Mouse (Mus musculus): Measurements from ENCODE around the gene Commd1. TPM values are rescaled to one million over a fixed set of nuclear protein-coding genes. Genes with fewer than 3 reads are reported as not detected.

The Commd1 gene
- polyA plus RNA-seq, 2 experiments, result 89.7 to 372 TPM

GRCm38 (mm10) chr11:22906453-22906865 lies 75.7 kb downstream of the Commd1 start:
- ATAC-seq (ENCODE audit: low FRiP score, low read depth) (no peak), DNase-seq (ENCODE audit: low spot score) (no peak)
- no peaks in the 10 kb centered on the region for H3K36me3 ChIP-seq (ENCODE audit: control insufficient read depth, insufficient read depth, low read length)
- no peak overlapping the region for H3K4me2 ChIP-seq (replicated peaks; ENCODE audit: low read depth, low read length, severe bottlenecking)
- H3K27ac ChIP-seq (replicated peaks; ENCODE audit: low read depth, low read length), result no peak overlapping the region
- H3K9ac ChIP-seq (ENCODE audit: low read depth, low read length, severe bottlenecking), result no peak overlapping the region
- H3K9me3 ChIP-seq (ENCODE audit: control insufficient read depth, low read length), result no peaks in the 10 kb centered on the region
- no peaks in the 10 kb centered on the region for H3K4me1 ChIP-seq (ENCODE audit: control insufficient read depth, insufficient read depth, low read length)
- H3K27me3 ChIP-seq (ENCODE audit: control insufficient read depth, insufficient read depth, low read length), result no peaks in the 10 kb centered on the region
- no peak for TF ChIP-seq POLR2A (IDR thresholded peaks at IDR 0.05; ENCODE audit: borderline replicate concordance, extremely low read depth, insufficient read depth, insufficient read length)
- H3K4me3 ChIP-seq (replicated peaks; ENCODE audit: low read length), result no peak overlapping the region

GRCm38 (mm10) chr11:22902923-22903322 lies 79.3 kb downstream of the Commd1 start:
- Histone ChIP-seq H3K4me2 (replicated peaks; ENCODE audit: low read depth, low read length, severe bottlenecking) (no peak overlapping the region), H3K4me3 (replicated peaks; ENCODE audit: low read length) (no peak overlapping the region), H3K27ac (replicated peaks; ENCODE audit: low read depth, low read length) (no peak overlapping the region), H3K27me3 (ENCODE audit: control insufficient read depth, insufficient read depth, low read length) (no peaks in the 10 kb centered on the region), H3K9ac (ENCODE audit: low read depth, low read length, severe bottlenecking) (no peak overlapping the region), H3K36me3 (ENCODE audit: control insufficient read depth, insufficient read depth, low read length) (0 out of 2 replicates have a peak, but pooled peaks cover 9% of the 10 kb centered on the region), H3K9me3 (ENCODE audit: control insufficient read depth, low read length) (no peaks in the 10 kb centered on the region), H3K4me1 (ENCODE audit: control insufficient read depth, insufficient read depth, low read length) (no peaks in the 10 kb centered on the region)
- no peak for DNase-seq (ENCODE audit: low spot score)
- ATAC-seq (ENCODE audit: low FRiP score, low read depth), result no peak
- TF ChIP-seq POLR2A (IDR thresholded peaks at IDR 0.05; ENCODE audit: borderline replicate concordance, extremely low read depth, insufficient read depth, insufficient read length), result no peak
- WGBS, result 81% methylated on average over 2 of the region's 2 CpGs

GRCm38 (mm10) chr11:22900041-22900440 lies 82.1 kb downstream of the Commd1 start:
- no peak for DNase-seq (ENCODE audit: low spot score)
- Histone ChIP-seq H3K36me3 (ENCODE audit: control insufficient read depth, insufficient read depth, low read length) (0 out of 2 replicates have a peak, but pooled peaks cover 9% of the 10 kb centered on the region), H3K27me3 (ENCODE audit: control insufficient read depth, insufficient read depth, low read length) (no peaks in the 10 kb centered on the region), H3K9me3 (ENCODE audit: control insufficient read depth, low read length) (no peaks in the 10 kb centered on the region), H3K4me2 (replicated peaks; ENCODE audit: low read depth, low read length, severe bottlenecking) (no peak overlapping the region), H3K27ac (replicated peaks; ENCODE audit: low read depth, low read length) (no peak overlapping the region), H3K9ac (ENCODE audit: low read depth, low read length, severe bottlenecking) (no peak overlapping the region), H3K4me1 (ENCODE audit: control insufficient read depth, insufficient read depth, low read length) (no peaks in the 10 kb centered on the region), H3K4me3 (replicated peaks; ENCODE audit: low read length) (no peak overlapping the region)
- WGBS, result 71% methylated on average over 3 of the region's 3 CpGs
- no peak for ATAC-seq (ENCODE audit: low FRiP score, low read depth)
- TF ChIP-seq POLR2A (IDR thresholded peaks at IDR 0.05; ENCODE audit: borderline replicate concordance, extremely low read depth, insufficient read depth, insufficient read length), result no peak

- no peak overlapping the region for H3K27ac ChIP-seq (replicated peaks; ENCODE audit: low read depth, low read length)
- ATAC-seq (ENCODE audit: low FRiP score, low read depth) (no peak), DNase-seq (ENCODE audit: low spot score) (no peak)
- TF ChIP-seq POLR2A (IDR thresholded peaks at IDR 0.05; ENCODE audit: borderline replicate concordance, extremely low read depth, insufficient read depth, insufficient read length), result no peak
- H3K36me3 ChIP-seq (ENCODE audit: control insufficient read depth, insufficient read depth, low read length), result 0 out of 2 replicates have a peak, but pooled peaks cover 9% of the 10 kb centered on the region
- H3K4me1 ChIP-seq (ENCODE audit: control insufficient read depth, insufficient read depth, low read length), result no peaks in the 10 kb centered on the region
- no peaks in the 10 kb centered on the region for H3K27me3 ChIP-seq (ENCODE audit: control insufficient read depth, insufficient read depth, low read length)
- no peak overlapping the region for H3K4me2 ChIP-seq (replicated peaks; ENCODE audit: low read depth, low read length, severe bottlenecking)
- H3K9me3 ChIP-seq (ENCODE audit: control insufficient read depth, low read length), result no peaks in the 10 kb centered on the region
- no peak overlapping the region for H3K4me3 ChIP-seq (replicated peaks; ENCODE audit: low read length)
- WGBS, result 91% methylated on average over 4 of the region's 4 CpGs
- H3K9ac ChIP-seq (ENCODE audit: low read depth, low read length, severe bottlenecking), result no peak overlapping the region
Observed at GRCm38 (mm10) chr11:22897642-22898041, 84.5 kb downstream of the Commd1 start.

- H3K4me2 ChIP-seq (replicated peaks; ENCODE audit: low read depth, low read length, severe bottlenecking), result no peak overlapping the region
- no peaks in the 10 kb centered on the region for H3K4me1 ChIP-seq (ENCODE audit: control insufficient read depth, insufficient read depth, low read length)
- no peak for DNase-seq (ENCODE audit: low spot score)
- H3K27ac ChIP-seq (replicated peaks; ENCODE audit: low read depth, low read length), result no peak overlapping the region
- H3K9me3 ChIP-seq (ENCODE audit: control insufficient read depth, low read length), result no peaks in the 10 kb centered on the region
- H3K4me3 ChIP-seq (replicated peaks; ENCODE audit: low read length), result no peak overlapping the region
- no peak for TF ChIP-seq POLR2A (IDR thresholded peaks at IDR 0.05; ENCODE audit: borderline replicate concordance, extremely low read depth, insufficient read depth, insufficient read length)
- WGBS, result 88% methylated on average over 4 of the region's 4 CpGs
- H3K9ac ChIP-seq (ENCODE audit: low read depth, low read length, severe bottlenecking), result no peak overlapping the region
- no peaks in the 10 kb centered on the region for H3K27me3 ChIP-seq (ENCODE audit: control insufficient read depth, insufficient read depth, low read length)
- H3K36me3 ChIP-seq (ENCODE audit: control insufficient read depth, insufficient read depth, low read length), result 0 out of 2 replicates have a peak, but pooled peaks cover 9% of the 10 kb centered on the region
- no peak for ATAC-seq (ENCODE audit: low FRiP score, low read depth)
Observed at GRCm38 (mm10) chr11:22897127-22897526, 85.1 kb downstream of the Commd1 start.

- H3K9me3 ChIP-seq (ENCODE audit: control insufficient read depth, low read length), result no peaks in the 10 kb centered on the region
- no peaks in the 10 kb centered on the region for H3K36me3 ChIP-seq (ENCODE audit: control insufficient read depth, insufficient read depth, low read length)
- no peak overlapping the region for H3K27ac ChIP-seq (replicated peaks; ENCODE audit: low read depth, low read length)
- H3K4me1 ChIP-seq (ENCODE audit: control insufficient read depth, insufficient read depth, low read length), result no peaks in the 10 kb centered on the region
- no peak overlapping the region for H3K4me2 ChIP-seq (replicated peaks; ENCODE audit: low read depth, low read length, severe bottlenecking)
- DNase-seq (ENCODE audit: low spot score) (no peak), ATAC-seq (ENCODE audit: low FRiP score, low read depth) (no peak)
- no peak overlapping the region for H3K9ac ChIP-seq (ENCODE audit: low read depth, low read length, severe bottlenecking)
- WGBS, result 33% methylated on average over 3 of the region's 3 CpGs
- H3K27me3 ChIP-seq (ENCODE audit: control insufficient read depth, insufficient read depth, low read length), result no peaks in the 10 kb centered on the region
- TF ChIP-seq POLR2A (IDR thresholded peaks at IDR 0.05; ENCODE audit: borderline replicate concordance, extremely low read depth, insufficient read depth, insufficient read length), result no peak
- H3K4me3 ChIP-seq (replicated peaks; ENCODE audit: low read length), result no peak overlapping the region
Observed at GRCm38 (mm10) chr11:22893075-22893474, 89.1 kb downstream of the Commd1 start.

Measured in limb, embryonic 14.5 days (tissue).